Mouse (Mus musculus) c-Kit-positive CD71-positive TER-119-negative erythroid progenitor cells, embryonic 14.5 days (primary cell): ENCODE measurements at regions not wholly inside any gene's neighbourhood (a gene's known extent, or its start where the extent isn't known, plus 50 kb on each side); places are given as distances from the start of the nearest gene placed in this dataset.

Experiments
- DNase-seq: peaks from one replicate; pipeline ENCODE4 v3.0.0-alpha.2; 2013; ENCODE audit warnings: low read depth

GRCm38 (mm10) chr7:71412079-71412478 lies 60.8 kb upstream of the Gm10295 start:
- DNase-seq = peak; percentile 44

- DNase-seq = peak; percentile 15
Observed at GRCm38 (mm10) chr7:71411293-71412011, 60.2 kb upstream of the Gm10295 start.

GRCm38 (mm10) chr7:71409903-71410302 lies 58.6 kb upstream of the Gm10295 start:
- no peak for DNase-seq

DNA sequence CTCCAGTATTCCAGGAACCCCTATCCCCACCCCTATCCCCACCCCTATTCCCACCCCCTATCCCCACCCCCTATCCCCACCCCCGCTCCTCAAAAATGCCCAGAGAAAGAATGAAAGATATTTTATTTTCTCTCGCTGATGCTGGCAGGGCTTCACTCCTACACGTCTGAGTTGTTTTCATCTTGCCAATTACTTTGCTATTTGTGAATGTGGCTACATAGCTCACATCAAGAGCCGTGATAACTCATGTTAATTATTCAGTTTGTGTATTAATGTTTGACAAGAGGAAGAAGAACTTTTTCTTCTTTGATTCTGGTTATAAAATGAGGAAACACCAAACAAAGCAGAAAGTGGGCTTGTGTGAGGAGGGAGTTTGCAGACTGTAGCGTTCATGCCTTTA lies 57.8 kb upstream of the Gm10295 start:
- no peak for DNase-seq

GRCm38 (mm10) chr7:71406283-71406682 lies 55.0 kb upstream of the Gm10295 start:
- DNase-seq = no peak
